Mouse (Mus musculus): ENCODE measurements at regions not wholly inside any gene's neighbourhood (a gene's known extent, or its start where the extent isn't known, plus 50 kb on each side); places are given as distances from the start of the nearest gene placed in this dataset.

DNA sequence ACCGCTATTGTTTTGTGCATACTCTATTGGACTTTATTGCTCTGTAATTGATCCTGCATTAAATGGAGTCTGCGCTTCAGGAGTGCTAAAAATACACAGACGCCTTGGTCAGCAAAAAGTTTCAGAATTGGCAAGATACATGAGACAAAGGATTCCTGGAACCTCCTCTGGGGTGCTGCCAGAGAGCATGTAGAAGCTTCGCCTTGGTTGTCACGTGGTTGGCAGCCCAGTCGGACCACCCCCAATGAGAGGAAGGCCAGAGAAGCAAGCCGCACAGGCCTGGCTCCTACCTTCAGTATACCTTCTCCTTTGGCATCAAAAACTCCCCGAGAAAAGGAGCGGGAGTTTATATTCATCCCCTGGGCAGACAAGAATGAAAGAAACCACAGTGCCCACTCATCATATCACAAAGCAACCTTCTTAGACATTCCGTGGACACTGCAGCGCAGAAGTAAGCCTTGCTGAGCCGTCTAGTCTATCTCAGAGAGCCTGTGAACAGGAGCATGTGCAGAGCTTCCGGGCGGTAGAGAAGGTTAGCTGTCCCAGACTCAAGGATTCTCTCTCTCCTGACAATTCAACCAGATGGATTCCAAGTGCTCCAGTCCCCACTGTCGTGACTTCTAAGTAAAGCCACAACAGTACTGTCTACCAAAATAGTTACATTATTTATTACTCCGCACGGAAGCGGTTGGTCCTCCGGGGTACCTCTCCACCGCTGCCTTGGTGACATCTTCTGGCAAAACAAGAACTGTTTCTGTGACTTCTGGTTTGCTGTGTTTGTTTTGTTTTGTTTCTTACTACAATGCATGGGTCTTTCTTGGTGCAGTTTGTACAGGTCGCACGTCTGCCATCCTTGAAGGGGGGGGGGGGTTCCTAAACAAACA is 85.6 kb upstream of the Myo10 start:
- DNase-seq: no peak

DNA sequence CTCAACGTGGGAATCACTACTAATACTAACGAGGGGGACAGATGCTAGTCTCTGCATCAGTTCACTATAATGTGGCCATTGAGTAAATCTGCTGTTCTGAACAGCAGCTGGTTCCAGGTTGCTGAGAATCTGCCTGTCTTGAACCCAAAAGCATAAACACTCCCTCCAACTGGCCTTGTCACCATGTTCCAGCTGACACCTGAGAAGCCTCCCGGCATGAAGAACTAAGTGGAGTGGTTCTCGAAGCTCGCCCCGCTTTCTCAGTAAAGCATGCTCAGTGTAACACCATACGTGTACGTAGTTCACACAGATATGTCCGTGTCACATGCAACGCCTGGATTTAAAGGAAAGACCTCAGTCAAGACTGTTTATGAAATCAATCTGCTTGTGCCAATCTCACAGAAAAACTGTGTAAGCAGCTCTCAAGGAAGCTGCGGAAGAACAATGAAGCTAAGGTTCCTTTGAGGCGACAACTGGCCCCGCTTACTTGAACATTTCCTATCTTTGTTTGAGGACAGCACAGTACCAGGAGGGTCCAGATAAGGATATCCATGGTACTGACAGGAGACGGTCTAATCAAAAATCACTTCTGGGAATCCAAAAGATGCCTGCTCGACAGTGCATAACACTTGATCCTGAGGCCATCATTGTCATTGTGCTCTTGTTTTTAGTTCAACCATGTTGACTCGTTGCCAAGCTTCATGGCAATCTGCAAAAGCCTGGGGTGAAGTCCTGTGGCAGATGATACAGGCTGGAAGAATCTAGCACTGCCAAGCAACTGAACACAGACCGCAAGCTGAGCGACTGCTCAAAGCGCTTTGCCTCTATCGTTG is 82.8 kb upstream of the Myo10 start:
- no peak for DNase-seq

DNA sequence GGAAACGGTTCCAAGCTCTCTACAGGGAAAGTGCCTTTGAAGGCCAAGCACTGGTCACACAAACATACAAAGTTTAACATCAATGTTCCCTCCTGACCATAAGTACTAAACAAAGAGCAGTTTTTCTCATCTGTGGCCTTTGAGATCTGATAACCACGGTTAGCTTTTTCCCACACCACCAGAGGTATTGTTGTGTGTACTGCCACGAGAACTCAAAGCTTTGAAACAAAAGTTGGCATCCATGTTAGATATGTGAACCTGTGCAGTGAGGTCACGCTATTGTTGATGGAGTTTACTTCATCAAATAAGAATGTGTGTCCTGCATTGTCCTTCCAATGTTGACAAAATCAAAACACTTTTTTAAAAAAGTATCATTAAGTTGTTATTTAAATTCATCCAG is 79.9 kb upstream of the Myo10 start:
- no peak for DNase-seq

DNA sequence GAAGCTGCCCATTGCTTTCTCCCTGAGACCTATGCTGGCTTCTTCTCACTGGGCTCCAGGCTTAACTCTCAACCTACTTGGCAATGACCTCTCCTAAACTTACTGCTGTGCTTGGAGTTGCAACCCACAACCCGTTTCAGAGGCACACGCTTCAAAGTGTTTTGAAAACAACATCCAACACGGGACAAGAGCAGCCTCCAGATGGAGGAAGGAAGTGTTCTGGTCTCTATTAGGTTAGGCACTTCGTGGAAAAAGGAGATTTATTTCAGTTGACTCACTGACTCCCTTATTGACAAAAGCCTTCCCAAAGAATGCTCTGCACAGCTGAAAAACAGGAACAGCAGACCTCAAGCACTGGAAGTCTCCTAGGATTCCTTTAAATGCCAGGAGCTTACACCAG is 76.1 kb upstream of the Myo10 start:
- no peak for DNase-seq

DNA sequence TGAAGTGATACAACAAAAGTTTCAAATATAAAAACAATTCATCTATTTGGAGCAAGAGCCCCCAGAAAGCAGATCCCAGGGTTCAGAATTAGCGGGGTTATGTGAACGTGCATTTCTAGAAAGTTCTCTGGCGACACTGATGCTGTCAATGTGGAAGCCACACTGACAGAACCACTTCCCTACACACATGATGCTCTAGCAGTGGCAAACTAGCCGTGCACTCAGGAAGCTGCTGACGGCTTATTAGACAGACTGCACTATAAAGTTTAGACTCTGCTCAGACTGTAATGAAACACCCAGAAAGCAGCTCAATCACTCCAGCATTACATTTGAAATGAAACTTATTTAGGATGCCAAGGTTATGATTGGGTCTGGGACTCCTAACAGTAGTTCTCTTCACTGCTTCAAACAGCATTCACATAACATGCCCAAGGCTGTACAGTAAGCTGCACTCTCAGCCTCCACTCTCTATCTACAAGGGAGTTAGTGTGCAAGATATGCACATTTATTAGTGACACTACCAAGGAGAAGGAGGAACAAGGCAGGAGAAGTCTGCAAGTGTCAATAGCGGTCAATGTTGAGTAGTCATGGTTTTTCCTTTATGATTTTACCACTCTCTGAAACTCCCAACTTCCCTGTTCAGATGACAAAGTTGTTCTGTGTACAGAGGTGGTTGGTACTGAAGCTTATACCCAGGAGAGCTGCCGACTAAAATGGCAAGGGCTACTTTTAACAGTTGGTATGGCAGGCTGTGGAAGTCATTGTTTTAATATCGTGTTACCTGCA is 71.9 kb upstream of the Myo10 start:
- no peak for DNase-seq

DNA sequence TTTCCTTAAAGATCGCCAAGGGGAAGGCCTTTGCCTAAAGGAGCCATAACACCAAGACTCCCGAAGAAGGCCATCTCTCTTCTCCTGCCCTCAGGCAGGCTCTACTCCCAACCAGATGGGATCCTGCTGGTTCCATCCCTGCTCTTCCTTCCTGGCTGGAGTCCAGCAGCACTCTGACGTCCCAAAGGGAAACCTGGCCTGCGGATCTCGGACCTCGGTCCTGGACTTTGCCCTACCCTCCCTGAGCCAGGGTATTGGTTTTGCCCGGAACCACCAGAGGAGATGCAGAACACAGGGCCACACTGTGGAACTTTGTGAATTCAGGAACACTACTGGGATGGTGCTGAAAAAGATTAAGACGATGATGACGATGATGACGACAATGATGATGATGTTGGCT is 67.4 kb upstream of the Myo10 start:
- DNase-seq: no peak

DNA sequence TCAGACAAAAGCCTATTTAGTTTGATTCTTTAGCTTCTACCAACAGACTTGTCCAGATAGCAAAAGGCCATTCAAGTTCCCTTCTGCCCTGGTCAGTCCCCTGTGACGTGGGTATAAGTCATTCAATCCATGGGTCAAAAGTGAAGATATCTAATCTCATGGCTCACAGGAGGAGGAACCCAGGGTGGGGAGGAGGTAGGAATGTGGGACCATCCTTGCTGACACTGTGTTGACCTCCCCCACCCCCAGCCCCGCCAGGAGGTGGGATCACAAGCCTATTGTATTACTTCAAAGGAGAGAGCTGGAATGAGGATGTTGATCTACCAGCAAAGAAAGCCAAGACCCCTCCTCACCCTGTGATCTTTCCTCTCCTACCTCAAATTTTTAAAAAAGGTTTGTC is 66.5 kb upstream of the Myo10 start:
- DNase-seq: no peak

DNA sequence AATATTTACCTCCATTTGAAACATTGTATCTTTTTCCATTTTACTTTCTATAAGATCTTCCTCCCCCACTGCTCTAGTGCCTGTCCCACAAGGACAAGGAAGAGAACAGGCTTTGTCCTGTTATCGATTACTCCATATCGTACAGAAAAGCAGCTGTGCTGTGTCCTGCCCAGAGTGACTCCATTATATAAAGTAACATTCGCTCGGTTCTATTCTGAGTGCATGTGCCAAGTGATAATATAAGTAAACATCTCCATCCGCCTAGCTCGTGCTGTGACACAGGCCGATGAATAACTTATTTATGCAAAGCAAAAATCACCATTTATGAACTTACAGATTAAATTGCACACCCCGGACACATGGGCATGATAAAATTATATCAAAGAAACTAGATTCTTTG is 64.8 kb upstream of the Myo10 start:
- DNase-seq: no peak

DNA sequence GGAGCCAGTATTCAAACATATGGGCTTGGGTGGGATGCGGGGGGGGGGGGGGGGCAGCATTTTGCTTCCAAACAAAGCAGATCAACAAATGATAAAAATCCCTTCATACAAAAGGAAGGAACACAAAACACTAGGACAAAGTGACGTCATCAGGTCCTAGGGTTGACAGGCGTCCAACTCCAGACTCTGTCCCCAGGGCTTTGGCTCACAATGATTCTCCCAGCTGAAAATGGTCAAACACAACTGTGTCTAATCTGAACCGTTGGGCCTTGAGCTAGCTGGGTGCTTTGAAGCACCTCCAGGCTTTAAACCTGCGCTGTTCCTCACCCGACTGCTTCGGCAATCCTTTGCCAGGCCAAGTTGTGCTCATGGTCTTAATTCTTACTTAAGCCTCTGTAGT is 64.1 kb upstream of the Myo10 start:
- DNase-seq: no peak

DNA sequence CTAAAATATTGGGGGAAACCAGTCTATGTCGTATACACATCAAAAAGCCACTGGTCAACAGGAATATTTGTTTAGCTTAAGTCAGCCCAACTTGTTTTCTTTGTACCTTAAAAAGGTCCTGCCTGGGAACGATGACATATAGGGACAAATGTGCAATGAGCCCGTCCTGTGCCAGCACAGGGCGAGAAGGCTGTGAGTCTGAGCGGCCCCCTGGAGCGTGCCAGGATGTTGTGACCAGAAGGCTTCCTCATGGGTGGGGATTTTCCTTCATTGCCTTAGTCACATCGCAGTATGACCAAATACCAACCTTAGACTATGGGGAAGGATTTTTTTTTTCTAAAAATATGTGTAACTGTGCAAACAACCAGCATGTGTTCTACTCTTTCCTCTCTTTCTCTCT is 58.7 kb upstream of the Myo10 start:
- DNase-seq: no peak

DNA sequence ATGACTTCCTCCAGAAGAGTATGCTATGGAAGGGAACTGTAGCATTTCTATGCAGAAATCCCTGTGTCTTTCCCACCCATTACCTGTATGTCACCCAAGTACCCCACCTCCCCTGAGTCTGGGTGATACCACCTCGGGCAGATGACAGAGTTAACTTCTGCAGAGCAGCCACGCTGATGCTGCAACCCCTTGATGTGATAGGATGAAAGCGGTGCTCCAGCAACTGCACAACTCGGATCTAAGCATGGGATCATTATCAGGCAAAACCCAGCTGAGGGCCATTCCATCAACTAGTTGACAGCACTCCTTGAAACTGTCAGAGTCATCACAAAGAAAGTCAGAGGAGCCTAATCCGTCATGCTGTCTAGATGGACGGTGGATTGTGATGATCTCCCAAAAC is 49.8 kb upstream of the Myo10 start:
- no peak for DNase-seq

All from kidney, adult 11 months (tissue).